Mouse (Mus musculus): ENCODE measurements around the gene Sec14l3.

Gene Sec14l3

DNA sequence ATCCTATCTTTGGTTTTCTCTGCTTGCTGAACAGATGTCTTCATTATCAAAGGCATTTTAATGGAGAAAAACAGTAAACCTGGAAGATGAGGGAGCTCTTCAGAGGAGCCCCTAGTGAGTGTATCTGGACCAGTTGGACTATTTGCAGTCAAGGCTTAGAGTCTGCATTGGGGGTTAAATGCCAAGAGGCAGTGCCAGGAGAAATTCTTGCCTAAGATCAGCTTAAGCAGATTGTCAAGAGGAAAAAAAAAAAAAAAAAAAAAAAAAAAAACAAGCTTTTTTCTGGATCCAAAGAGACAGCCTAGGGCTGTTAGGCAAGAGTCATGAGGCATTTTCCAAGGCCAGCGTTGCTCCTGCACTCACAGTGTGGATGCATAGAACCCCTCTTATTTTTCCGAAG is 16.9 kb upstream of the Sec14l3 start:
- in situ Hi-C loops (cut with MboI; ENCODE audit: low pct_unique_long_range_greater_than_20kb in 1 of 2, low sequenced_read_pairs in 2 of 2, unreplicated experiment in 1 of 2), result no loop called here

DNA sequence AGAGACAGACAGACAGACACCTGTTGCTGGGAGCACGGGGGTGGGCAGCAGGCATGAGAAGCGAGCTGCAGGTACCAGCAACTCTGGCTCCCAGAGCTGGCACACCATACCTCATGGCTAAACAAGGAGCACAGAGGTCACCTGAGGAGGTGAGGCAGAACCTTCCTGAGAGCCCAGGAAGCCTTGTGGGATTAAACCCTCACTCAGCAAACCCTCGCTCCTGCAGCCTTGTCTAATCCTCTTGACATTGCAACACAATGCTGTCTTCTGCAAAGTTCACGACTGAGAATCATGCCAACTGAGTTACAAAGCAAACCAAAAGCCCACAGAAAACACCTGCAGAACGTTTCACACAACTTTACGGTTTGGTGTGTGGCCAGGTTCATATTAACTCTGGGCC is 16.2 kb upstream of the Sec14l3 start:
- in situ Hi-C loops (cut with MboI; ENCODE audit: low pct_unique_long_range_greater_than_20kb in 1 of 2, low sequenced_read_pairs in 2 of 2, unreplicated experiment in 1 of 2), result no loop called here

DNA sequence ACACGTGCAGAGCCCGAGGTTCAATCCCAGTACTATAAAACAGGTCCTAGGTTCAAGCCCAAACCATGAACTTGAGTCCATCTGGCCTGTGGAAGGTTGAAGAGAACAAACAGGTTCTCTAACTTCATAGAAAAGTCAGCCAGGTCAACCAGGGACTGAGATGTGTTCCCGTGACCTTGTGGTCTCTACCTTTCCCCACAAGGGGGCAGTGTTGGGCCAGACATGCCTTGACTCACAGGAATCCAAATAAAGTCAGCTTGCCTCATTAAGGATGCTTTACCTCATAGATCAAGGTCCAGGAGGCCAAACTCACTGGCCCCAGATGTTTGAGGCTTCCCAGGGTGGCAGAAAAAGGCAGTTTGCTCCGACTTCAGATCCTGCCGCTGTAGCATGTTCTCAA is 11.1 kb upstream of the Sec14l3 start:
- in situ Hi-C loops (cut with MboI; ENCODE audit: low pct_unique_long_range_greater_than_20kb in 1 of 2, low sequenced_read_pairs in 2 of 2, unreplicated experiment in 1 of 2), result no loop called here

DNA sequence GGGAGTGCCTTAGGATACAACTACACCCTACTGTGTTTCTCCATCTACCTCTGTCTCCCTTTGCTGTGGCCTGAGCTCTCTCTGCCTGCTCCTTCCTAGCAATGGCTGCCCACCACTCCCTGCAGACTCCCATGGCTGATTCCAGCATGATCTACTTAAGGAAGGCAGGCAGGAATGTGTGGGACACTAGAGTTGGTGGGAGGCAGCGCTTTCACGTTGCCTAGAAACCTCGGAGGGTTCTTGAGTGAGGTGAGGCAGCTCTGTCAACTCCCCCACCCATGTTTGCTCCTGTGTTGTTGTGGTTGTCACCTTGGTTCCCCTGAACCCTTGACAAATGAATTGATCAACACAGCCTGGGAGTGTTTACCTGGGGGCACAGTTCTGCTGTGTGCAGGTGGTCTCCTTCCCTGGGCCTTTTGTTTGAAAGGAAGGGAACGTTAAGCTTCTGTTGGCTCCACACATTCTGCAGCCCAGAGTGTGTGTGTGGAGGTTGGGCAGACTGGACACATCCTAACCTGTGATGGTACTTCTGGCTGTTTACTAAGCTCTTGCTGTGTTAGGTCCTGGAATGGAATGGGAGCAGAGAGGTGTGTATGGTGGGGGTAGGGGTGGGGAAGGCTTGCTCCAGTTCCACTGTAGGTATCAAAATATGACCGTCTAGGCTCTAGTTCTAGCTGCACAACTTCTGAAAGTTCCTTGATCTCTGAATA is 3.6 kb upstream of the Sec14l3 start:
- in situ Hi-C loops (cut with MboI; ENCODE audit: low pct_unique_long_range_greater_than_20kb in 1 of 2, low sequenced_read_pairs in 2 of 2, unreplicated experiment in 1 of 2), result no loop called here

DNA sequence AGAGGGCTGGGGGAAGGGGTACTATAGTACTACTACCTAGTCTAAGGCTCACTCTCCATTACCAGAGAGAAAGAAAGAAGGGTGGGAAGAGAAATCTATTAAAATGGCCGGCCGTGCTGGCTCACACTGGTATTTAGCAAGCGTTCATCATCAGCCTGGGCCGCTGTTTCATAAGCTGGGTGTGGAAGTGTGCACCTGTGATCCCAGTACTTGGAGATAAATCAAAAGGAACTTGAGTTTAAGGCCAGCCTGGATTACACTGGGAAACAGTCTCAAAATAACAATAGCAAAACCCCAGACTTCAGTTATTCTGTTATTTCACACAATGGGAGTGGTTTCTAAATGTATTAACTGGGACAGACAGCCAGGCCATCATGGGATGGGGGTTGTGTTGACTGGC is 2.1 kb upstream of the Sec14l3 start:
- in situ Hi-C loops (cut with MboI; ENCODE audit: low pct_unique_long_range_greater_than_20kb in 1 of 2, low sequenced_read_pairs in 2 of 2, unreplicated experiment in 1 of 2), result no loop called here

DNA sequence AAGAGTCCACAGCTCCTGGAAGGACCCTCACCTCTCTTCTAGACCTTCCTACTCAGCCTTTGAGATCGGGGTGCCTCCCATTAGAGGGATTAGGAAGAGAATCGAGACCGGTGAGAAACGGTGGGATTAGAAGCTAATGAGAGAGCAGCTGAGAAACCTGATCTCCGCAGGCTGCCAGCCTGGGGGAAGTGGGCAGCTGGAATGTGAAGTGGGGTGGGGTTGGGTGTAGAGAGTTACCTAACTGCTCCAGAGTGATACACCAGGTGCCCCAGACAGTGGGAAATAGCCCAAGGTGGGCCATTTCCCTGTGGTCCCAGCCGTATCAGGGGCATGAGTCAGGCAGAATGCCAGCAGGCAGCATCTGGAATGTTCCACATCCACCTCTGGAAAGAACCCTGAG is 1.7 kb upstream of the Sec14l3 start:
- in situ Hi-C loops (cut with MboI; ENCODE audit: low pct_unique_long_range_greater_than_20kb in 1 of 2, low sequenced_read_pairs in 2 of 2, unreplicated experiment in 1 of 2), result no loop called here

DNA sequence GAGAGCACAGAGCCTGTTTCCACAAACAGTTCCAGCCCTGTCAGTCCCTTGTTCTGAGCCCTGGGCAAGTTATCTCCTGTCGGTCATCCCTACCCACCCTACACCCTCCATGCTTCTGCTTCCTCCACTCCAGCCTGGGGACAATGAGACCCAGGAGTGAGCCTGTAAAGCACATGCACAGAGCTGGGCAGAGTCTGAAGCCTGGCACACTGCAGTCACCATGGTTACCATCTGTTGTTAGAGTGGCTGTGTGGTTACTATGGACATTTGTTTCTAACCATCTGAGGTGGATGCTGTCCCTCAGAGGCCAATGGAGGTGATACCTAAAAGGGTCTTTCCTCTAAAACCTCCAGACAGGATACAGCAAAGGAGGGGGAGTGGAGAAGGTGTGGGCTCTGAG is 5.0 kb downstream of the Sec14l3 start:
- in situ Hi-C loops (cut with MboI; ENCODE audit: low pct_unique_long_range_greater_than_20kb in 1 of 2, low sequenced_read_pairs in 2 of 2, unreplicated experiment in 1 of 2), result no loop called here

DNA sequence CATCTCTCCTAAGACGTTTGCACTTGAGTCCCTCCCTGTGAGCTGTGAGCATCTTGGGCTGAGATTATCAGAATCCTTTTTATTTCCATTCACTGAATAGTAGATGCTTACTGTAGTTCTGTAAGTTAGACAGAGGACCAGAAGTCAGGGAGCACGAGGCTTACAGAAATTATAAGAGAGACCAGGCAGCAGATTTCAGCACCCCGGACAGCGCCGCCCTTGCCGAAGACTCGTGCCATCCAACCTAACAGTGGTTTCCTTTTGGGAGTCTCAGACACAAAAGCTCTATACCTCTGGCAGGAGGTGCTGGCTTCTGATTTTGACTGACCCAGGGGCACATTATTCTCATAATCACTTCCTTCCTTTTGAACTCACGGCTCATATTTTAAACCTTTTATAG is 12.0 kb downstream of the Sec14l3 start:
- in situ Hi-C loops (cut with MboI; ENCODE audit: low pct_unique_long_range_greater_than_20kb in 1 of 2, low sequenced_read_pairs in 2 of 2, unreplicated experiment in 1 of 2), result loop anchor here in 1 of 2 experiments (5.0 kb wide), 1 partner anchor 69 kb away; no protein-coding TSS in a partner anchor

DNA sequence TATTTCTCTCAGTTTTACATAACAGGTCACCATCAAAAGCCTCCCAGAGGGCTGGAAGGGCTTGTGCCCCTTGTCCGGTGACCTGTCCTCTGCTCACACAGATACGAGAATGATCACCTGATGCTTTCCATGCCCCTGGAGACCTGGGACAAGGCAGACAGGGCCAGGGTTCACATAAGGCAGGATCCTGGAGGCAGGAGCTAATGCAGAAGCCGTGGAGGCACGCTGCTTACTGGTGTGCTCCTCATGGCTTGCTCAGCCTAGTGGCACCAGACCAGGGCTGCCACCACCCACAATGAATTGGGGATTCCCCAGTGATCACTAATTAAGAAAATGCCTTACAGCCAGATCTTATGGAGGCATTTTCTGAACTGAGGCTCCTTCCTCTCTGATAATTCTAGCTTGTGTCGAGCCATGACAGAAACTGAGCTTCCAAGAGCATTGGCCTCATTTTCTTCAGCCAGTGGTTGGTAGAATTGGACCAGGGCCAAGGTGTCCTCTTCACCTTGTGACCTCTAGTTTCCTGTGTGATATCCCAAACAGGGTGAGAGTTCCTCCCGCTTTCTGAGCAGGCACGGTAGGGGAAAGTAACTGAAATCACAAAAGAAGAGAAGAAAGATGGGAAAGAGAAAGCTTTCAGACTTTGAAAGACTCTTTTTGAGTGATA is 13.8 kb downstream of the Sec14l3 start:
- in situ Hi-C loops (cut with MboI; ENCODE audit: low pct_unique_long_range_greater_than_20kb in 1 of 2, low sequenced_read_pairs in 2 of 2, unreplicated experiment in 1 of 2), result loop anchor here in 1 of 2 experiments (5.0 kb wide), 1 partner anchor 71 kb away; no protein-coding TSS in a partner anchor

DNA sequence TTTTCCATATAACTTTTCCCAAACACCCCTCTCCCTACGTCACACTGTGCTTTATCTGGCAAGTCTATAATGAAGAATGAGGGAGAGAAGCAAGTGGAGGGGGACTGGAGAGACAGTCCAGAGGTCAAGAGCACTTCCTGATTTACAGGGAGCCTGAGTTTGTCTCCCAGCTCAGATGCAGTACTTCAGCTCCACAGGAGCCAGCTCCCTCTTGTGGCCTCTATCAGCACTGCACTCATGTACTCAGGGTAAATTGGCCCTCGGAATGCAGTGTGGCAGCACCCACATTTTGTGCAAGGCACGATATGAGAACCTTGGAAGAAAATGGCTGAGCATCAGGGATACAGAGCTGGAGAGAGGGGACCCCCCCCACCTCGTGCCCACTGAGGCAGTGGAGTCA is 15.6 kb downstream of the Sec14l3 start:
- in situ Hi-C loops (cut with MboI; ENCODE audit: low pct_unique_long_range_greater_than_20kb in 1 of 2, low sequenced_read_pairs in 2 of 2, unreplicated experiment in 1 of 2), result loop anchor here in 1 of 2 experiments (5.0 kb wide), 1 partner anchor 68 kb away; no protein-coding TSS in a partner anchor

DNA sequence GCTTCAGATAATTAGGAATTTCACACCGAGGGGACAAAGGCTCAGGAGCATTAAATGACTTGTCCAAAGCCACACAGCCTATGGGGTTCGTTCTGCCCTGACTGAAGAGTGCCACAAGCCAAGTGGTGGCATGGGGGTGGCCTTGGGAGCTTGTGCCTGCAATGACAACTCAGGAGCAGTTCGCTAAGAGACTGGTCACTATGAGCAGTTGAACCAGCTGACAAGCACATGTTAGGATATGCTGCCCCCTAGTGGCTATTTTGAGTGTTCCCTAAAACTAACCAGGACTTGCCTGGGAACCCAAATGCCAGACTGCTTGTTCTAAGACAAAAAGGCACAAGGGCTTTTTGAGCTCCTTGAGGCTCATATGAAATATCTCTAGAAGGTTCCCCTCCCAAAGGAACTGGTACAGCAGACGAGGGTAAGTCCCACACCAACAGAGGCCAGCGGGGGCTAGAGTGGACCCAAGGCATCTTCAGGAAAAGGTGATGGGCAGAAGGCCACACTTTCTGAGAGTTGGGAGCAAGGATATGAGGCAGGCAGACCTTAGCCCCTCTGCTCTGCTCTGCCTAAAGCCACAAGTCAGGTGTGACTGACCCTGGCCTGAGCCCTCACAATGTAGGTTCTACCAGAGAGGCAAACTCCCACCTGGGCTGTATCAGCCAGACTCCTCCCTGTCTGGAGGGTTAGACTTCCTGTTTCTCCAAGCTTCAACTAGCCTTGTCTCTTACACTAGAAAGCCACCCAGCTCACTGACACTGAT is 18.9 kb downstream of the Sec14l3 start:
- in situ Hi-C loops (cut with MboI; ENCODE audit: low pct_unique_long_range_greater_than_20kb in 1 of 2, low sequenced_read_pairs in 2 of 2, unreplicated experiment in 1 of 2), result loop anchor here in 1 of 2 experiments (5.0 kb wide), 1 partner anchor 71 kb away; no protein-coding TSS in a partner anchor

DNA sequence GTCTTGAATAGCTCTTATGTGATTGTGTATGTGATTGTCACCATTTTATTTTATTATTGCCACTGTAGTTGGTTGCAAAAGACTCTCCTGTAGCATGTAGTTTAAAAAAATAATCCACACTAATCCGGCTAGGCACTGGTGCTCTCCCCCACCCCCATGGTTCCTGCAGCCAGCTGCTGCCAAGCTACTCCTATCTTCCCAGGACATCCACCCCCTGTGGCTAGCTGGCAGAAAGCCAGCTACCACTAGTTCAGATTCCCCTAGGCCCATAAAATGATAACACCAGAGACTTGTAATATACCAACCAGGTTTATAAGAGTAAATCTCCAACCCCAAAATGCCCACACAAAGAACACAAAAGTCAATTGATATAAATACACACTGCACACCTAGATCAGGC is 21.6 kb downstream of the Sec14l3 start:
- in situ Hi-C loops (cut with MboI; ENCODE audit: low pct_unique_long_range_greater_than_20kb in 1 of 2, low sequenced_read_pairs in 2 of 2, unreplicated experiment in 1 of 2), result no loop called here

DNA sequence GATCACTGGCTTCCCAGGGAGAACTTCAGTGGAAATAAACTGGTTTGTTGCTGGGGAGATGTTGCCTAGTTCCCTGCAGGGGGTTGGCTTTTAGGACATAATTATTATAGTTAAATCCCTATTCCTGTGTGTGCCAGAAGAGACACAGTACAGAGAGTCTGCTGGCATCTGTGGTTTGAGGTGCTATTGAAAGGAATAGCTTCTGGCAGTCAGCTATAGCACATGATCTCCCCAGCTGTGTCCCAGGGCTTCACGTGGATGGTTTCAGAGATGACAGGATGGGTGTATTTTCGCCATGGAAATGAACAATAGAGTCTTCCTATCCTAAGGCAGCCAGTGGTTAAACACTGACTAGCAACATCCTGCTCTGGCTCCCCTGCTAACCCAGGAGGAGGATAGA is 22.6 kb downstream of the Sec14l3 start:
- in situ Hi-C loops (cut with MboI; ENCODE audit: low pct_unique_long_range_greater_than_20kb in 1 of 2, low sequenced_read_pairs in 2 of 2, unreplicated experiment in 1 of 2), result no loop called here

DNA sequence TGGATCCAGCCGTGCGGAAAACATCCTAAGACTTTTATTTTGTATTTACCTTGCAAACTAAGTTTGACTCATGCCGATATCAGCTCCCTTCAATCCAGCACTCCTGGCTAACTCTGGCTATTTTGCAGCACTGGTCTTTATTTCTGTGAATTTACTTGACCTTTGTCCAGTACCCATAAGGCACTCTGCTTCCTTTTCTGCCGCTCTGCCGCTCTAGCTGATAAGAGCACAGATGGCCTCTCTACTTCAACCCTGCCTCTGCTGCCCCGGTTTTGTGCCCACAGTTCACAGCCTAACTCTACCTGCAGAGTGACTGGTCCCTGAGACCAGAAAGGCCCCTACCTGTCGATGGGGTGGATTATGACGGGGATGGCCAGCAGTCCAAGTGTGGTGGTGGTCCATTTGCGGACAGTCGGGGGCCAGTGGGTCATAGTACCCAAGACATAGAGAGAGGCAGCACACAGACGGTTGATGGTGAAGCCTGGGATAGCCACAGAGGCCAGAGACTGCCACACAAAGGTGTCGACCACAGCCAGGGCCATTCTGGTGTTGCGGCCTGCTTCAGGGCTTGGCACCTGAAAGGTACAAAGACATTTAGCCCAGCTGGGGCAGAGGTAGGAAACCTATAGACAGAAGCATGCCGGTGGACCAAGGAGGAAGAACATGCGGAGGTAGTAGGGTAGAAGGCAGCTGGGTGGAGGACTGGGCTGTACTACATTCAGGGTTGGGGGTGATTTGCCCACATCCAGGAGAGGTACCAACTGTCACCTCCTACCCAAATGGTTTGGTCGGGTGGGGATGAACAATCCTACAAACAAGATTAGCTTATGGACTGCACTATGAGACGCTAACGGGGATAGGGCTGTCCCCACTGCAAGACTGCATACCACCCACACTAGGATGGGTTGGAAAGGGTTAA is 29.1 kb downstream of the Sec14l3 start:
- in situ Hi-C loops (cut with MboI; ENCODE audit: low pct_unique_long_range_greater_than_20kb in 1 of 2, low sequenced_read_pairs in 2 of 2, unreplicated experiment in 1 of 2), result no loop called here

DNA sequence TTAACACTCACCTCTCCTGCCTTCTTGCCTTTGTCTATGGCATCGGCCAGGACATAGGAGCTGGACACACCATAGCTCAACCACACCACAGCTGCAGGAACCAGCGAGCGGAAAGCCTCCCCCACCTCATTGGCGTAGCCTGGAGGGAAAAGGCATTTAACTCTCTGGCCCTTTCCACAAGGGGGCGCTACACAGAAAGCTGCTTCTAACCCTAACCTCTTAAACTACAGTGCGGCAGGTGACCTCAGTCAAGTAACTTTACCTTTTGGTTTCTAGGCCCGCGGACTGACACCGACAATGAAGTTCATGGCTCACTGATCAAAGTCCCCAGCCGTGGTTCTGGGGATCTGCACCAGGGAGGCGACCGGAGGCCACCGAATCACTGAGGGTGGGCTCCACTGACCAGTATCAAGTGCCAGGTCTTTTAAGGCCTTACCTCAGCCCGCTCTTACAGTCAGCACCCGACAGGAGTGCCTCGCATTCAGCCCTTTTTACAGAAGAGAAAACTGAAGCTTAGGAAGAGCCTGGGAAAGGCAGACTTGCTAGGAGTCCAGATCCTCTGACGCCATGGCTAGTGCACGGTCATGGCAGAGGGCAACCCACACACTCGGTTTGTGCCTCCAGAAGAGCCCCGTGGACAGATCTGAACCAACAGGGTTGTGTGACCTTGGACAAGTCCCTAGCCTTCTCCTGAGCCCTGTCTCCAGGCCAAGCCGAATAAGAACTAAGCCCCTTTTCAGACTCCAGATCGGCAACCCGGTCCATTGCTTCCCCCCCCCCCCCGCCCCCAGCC is 29.9 kb downstream of the Sec14l3 start:
- in situ Hi-C loops (cut with MboI; ENCODE audit: low pct_unique_long_range_greater_than_20kb in 1 of 2, low sequenced_read_pairs in 2 of 2, unreplicated experiment in 1 of 2), result no loop called here

DNA sequence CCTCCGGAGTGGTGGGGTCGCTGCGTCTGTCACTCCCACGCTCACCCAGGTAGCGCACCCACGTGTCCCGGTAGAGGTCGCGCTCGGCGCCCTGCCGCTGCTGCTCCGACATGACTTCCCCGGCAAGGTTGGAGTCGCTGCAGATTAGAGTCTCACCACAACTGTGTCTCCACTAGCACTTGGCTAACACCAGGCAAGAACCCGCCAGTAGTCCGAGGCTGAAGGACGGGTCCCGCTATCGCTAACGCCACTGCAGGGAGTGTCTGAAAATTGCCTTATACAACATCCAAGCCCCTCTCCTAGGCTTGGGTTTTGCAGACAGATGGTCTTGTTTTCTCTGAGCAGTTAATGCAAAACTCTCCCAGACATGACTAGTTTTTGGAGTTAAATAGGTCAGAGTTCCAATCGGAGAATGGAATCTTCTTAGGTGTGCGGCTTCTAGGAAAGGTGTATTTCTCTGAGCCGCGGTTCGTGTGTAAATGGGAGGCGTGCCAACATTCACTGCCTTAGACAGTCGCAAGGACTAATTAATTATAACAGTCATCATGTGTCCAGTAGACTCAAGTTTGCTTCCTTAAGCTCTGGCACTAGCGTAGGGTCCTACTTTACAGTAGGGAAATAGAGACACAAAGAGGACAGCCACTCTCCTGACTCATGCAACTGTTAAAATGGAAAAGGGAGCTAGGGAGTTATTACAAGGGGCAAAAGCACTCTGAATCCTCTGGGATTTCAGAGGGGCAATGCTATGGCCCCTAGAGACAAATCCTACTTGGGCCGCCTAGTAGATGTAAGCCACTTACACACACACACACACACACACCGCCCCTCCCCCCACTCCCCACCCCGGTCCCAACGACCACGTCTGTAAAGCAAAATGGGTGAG is 30.8 kb downstream of the Sec14l3 start, which contains the start of gene Mtfp1:
TSS of gene Mtfp1 (minus strand) at position 275 of the 883 bp plus-strand sequence.
- in situ Hi-C loops (cut with MboI; ENCODE audit: low pct_unique_long_range_greater_than_20kb in 1 of 2, low sequenced_read_pairs in 2 of 2, unreplicated experiment in 1 of 2), result no loop called here

All from mouse embryonic stem cell (cell line).